In genomic region chr10:81174617-81175344, GRCm38 (mm10) we compare ENCODE assay signal across 8 mouse cellular contexts. TPM values are rescaled to one million over a fixed set of nuclear protein-coding genes. Genes with fewer than 3 reads are reported as not detected.
DNase-seq lines count a peak whose midpoint lies in the region; ATAC-seq and TF ChIP-seq lines count a peak whose summit lies in the region.

No protein-coding gene starts in this region.

- peak; percentile 100 for TF ChIP-seq CTCF in embryonic fibroblast, embryonic 13.5 days (IDR thresholded peaks at IDR 0.05; ENCODE audit: borderline replicate concordance, insufficient read depth, low read length)
- peak; percentile 89 for TF ChIP-seq CTCF in midbrain, postnatal 0 days (IDR thresholded peaks at IDR 0.05)

- peak overlapping the region; percentile 57 for H3K9ac ChIP-seq in kidney, embryonic 14.5 days (ENCODE audit: low read depth, low read length)
- H3K9ac ChIP-seq in midbrain, postnatal 0 days (replicated peaks; ENCODE audit: low read length, poor library complexity, severe bottlenecking): peak overlapping the region; percentile 59

- TF ChIP-seq POLR2A in embryonic fibroblast, embryonic 13.5 days (IDR thresholded peaks at IDR 0.05; ENCODE audit: low read depth, low read length): peak; percentile 57

- peaks cover 8% of the 10 kb centered on the region for H3K4me1 ChIP-seq in embryonic fibroblast, embryonic 13.5 days (ENCODE audit: control insufficient read depth, insufficient read depth, low read length)
- peaks cover 52% of the 10 kb centered on the region for H3K4me1 ChIP-seq in heart, embryonic 10.5 days
- H3K4me1 ChIP-seq in kidney, embryonic 14.5 days (ENCODE audit: control insufficient read depth, insufficient read depth, low read length): peaks cover 38% of the 10 kb centered on the region
- no peaks in the 10 kb centered on the region for H3K4me1 ChIP-seq in midbrain, postnatal 0 days (ENCODE audit: insufficient read depth, low read length)

- 2% methylated on average over 29 of the region's 29 CpGs for WGBS in heart, embryonic 10.5 days
- WGBS in kidney, embryonic 14.5 days: 1% methylated on average over 29 of the region's 29 CpGs
- 1% methylated on average over 29 of the region's 29 CpGs for WGBS in midbrain, postnatal 0 days

- peak overlapping the region; percentile 15; the same call in 1 of the 2 replicates for H3K4me3 ChIP-seq in embryonic fibroblast, embryonic 13.5 days (ENCODE audit: insufficient read depth, low read length)
- H3K4me3 ChIP-seq in heart, embryonic 10.5 days: peak overlapping the region; percentile 59
- peak overlapping the region; percentile 38 for H3K4me3 ChIP-seq in kidney, embryonic 14.5 days (ENCODE audit: low read length)
- H3K4me3 ChIP-seq in midbrain, postnatal 0 days (ENCODE audit: low read depth, low read length): peak overlapping the region; percentile 35

- DNase-seq in CD4-positive helper T cell, adult 2 months (ENCODE audit: low read depth, low spot score): peak; percentile 86
- peak; percentile 96 for DNase-seq in brain, adult 2 months (ENCODE audit: low read depth, low spot score)
- peak; percentile 95 for DNase-seq in heart, embryonic 10.5 days (ENCODE audit: low spot score)
- DNase-seq in liver: peak; percentile 89
- peak; percentile 90 for DNase-seq in midbrain, postnatal 0 days (ENCODE audit: low spot score)
- DNase-seq in spleen, postnatal 10 days (ENCODE audit: low spot score in 2 of 2): peak; percentile 91 to 93

- peak overlapping the region; percentile 56 for H3K27ac ChIP-seq in embryonic fibroblast, embryonic 13.5 days (ENCODE audit: insufficient read depth, low read length)
- H3K27ac ChIP-seq in heart, embryonic 10.5 days: peak overlapping the region; percentile 88
- peak overlapping the region; percentile 92 for H3K27ac ChIP-seq in kidney, embryonic 14.5 days (ENCODE audit: low read depth, low read length)
- peak overlapping the region; percentile 91 for H3K27ac ChIP-seq in midbrain, postnatal 0 days (ENCODE audit: low read depth, low read length)

- peak; percentile 53 for ATAC-seq in kidney, embryonic 14.5 days (ENCODE audit: low FRiP score, low TSS enrichment)
- peak; percentile 69 for ATAC-seq in midbrain, postnatal 0 days (ENCODE audit: low FRiP score)

- peaks cover 30% of the 10 kb centered on the region for H3K36me3 ChIP-seq in heart, embryonic 10.5 days
- H3K36me3 ChIP-seq in kidney, embryonic 14.5 days (ENCODE audit: control insufficient read depth, insufficient read depth, low read length): peaks cover 26% of the 10 kb centered on the region
- H3K36me3 ChIP-seq in midbrain, postnatal 0 days (ENCODE audit: insufficient read depth, low read length): peaks cover 18% of the 10 kb centered on the region

- H3K9me3 ChIP-seq in heart, embryonic 10.5 days: no peaks in the 10 kb centered on the region
- no peaks in the 10 kb centered on the region for H3K9me3 ChIP-seq in kidney, embryonic 14.5 days (ENCODE audit: control insufficient read depth, low read length)
- H3K9me3 ChIP-seq in midbrain, postnatal 0 days (ENCODE audit: low read length): no peaks in the 10 kb centered on the region

- H3K27me3 ChIP-seq in heart, embryonic 10.5 days (ENCODE audit: insufficient read depth, poor library complexity, severe bottlenecking): no peaks in the 10 kb centered on the region
- no peaks in the 10 kb centered on the region for H3K27me3 ChIP-seq in kidney, embryonic 14.5 days (ENCODE audit: control insufficient read depth, insufficient read depth, low read length)
- no peaks in the 10 kb centered on the region for H3K27me3 ChIP-seq in midbrain, postnatal 0 days (ENCODE audit: insufficient read depth, low read length)

- H3K4me2 ChIP-seq in kidney, embryonic 14.5 days (replicated peaks; ENCODE audit: low read depth, low read length): peak overlapping the region; percentile 83
- H3K4me2 ChIP-seq in midbrain, postnatal 0 days (ENCODE audit: low read depth, low read length, poor library complexity, severe bottlenecking): peak overlapping the region; percentile 60

RNA-seq across cellular contexts. Expression of gene Eef2, which starts 1.6 kb away (rescaled TPM):
- polyA plus RNA-seq in embryonic fibroblast, embryonic 13.5 days (2011; ENCODE audit: insufficient read length, low read depth, missing spikeins): 1,643 and 1,827 TPM in 2 replicates
- polyA plus RNA-seq in heart, embryonic 10.5 days (2016; fragmentation: Nextera tagmentation; extraction: Ambion mirVana): 447 and 460 TPM in 2 replicates
- 465 and 473 TPM in 2 replicates for polyA plus RNA-seq in kidney, embryonic 14.5 days (2014; fragmentation: Nextera tagmentation; extraction: Ambion mirVana)
- total RNA-seq in midbrain, postnatal 0 days (2014; rRNA removed): 2,062 and 2,304 TPM in 2 replicates
- 440 and 459 TPM in 2 replicates for polyA plus RNA-seq in midbrain, postnatal 0 days (2015; fragmentation: Nextera tagmentation; extraction: Ambion mirVana)

RNA-seq across cellular contexts. Expression of gene Pias4, which starts 7.1 kb away (rescaled TPM):
- 25.6 and 27.9 TPM in 2 replicates for polyA plus RNA-seq in embryonic fibroblast, embryonic 13.5 days (2011; ENCODE audit: insufficient read length, low read depth, missing spikeins)
- 53.5 and 62.2 TPM in 2 replicates for polyA plus RNA-seq in heart, embryonic 10.5 days (2016; fragmentation: Nextera tagmentation; extraction: Ambion mirVana)
- 45.3 and 48.4 TPM in 2 replicates for polyA plus RNA-seq in kidney, embryonic 14.5 days (2014; fragmentation: Nextera tagmentation; extraction: Ambion mirVana)
- total RNA-seq in midbrain, postnatal 0 days (2014; rRNA removed): 31.2 and 38.0 TPM in 2 replicates
- 30.1 and 31.3 TPM in 2 replicates for polyA plus RNA-seq in midbrain, postnatal 0 days (2015; fragmentation: Nextera tagmentation; extraction: Ambion mirVana)

RNA-seq across cellular contexts. Expression of gene Dapk3, which starts 8.0 kb away (rescaled TPM):
- polyA plus RNA-seq in embryonic fibroblast, embryonic 13.5 days (2011; ENCODE audit: insufficient read length, low read depth, missing spikeins): 48.4 and 51.2 TPM in 2 replicates
- 56.3 and 78.7 TPM in 2 replicates for polyA plus RNA-seq in heart, embryonic 10.5 days (2016; fragmentation: Nextera tagmentation; extraction: Ambion mirVana)
- polyA plus RNA-seq in kidney, embryonic 14.5 days (2014; fragmentation: Nextera tagmentation; extraction: Ambion mirVana): 45.7 and 58.0 TPM in 2 replicates
- total RNA-seq in midbrain, postnatal 0 days (2014; rRNA removed): 56.7 and 88.8 TPM in 2 replicates
- polyA plus RNA-seq in midbrain, postnatal 0 days (2015; fragmentation: Nextera tagmentation; extraction: Ambion mirVana): 59.1 and 60.9 TPM in 2 replicates

RNA-seq across cellular contexts. Expression of gene 4930442H23Rik, which starts 8.9 kb away (rescaled TPM):
- not detected in 2 replicates for polyA plus RNA-seq in embryonic fibroblast, embryonic 13.5 days (2011; ENCODE audit: insufficient read length, low read depth, missing spikeins)
- polyA plus RNA-seq in heart, embryonic 10.5 days (2016; fragmentation: Nextera tagmentation; extraction: Ambion mirVana): not detected in 2 replicates
- not detected in 2 replicates for polyA plus RNA-seq in kidney, embryonic 14.5 days (2014; fragmentation: Nextera tagmentation; extraction: Ambion mirVana)
- not detected in 2 replicates for total RNA-seq in midbrain, postnatal 0 days (2014; rRNA removed)
- polyA plus RNA-seq in midbrain, postnatal 0 days (2015; fragmentation: Nextera tagmentation; extraction: Ambion mirVana): not detected in 2 replicates

RNA-seq across cellular contexts. Expression of gene Nmrk2, which starts 27.1 kb away (rescaled TPM):
- polyA plus RNA-seq in embryonic fibroblast, embryonic 13.5 days (2011; ENCODE audit: insufficient read length, low read depth, missing spikeins): not detected in 2 replicates
- polyA plus RNA-seq in heart, embryonic 10.5 days (2016; fragmentation: Nextera tagmentation; extraction: Ambion mirVana): 2.7 and 3.8 TPM in 2 replicates
- polyA plus RNA-seq in kidney, embryonic 14.5 days (2014; fragmentation: Nextera tagmentation; extraction: Ambion mirVana): not detected in 2 replicates
- not detected in 2 replicates for total RNA-seq in midbrain, postnatal 0 days (2014; rRNA removed)
- 0.14 TPM in 1 of 2 replicates, not detected in the other for polyA plus RNA-seq in midbrain, postnatal 0 days (2015; fragmentation: Nextera tagmentation; extraction: Ambion mirVana)

Comparison
In these comparisons a context has a peak if more than half of its experiments do, and no peak if none do; other contexts are left out.
1. Peak in every context shown above with its lines: DNase-seq, ATAC-seq, H3K4me3 ChIP-seq and H3K27ac ChIP-seq.